Mouse (Mus musculus): ENCODE data around the gene Hk1. TPM values are rescaled to one million over a fixed set of nuclear protein-coding genes. Genes with fewer than 3 reads are reported as not detected.
A peak's percentile ranks its signal among the peaks of the same experiment; 100 is the strongest.

Gene Hk1
- polyA plus RNA-seq, 1 experiment, result 27.2 TPM

GRCm38 (mm10) chr10:62279671-62280070 lies 100.0 kb downstream of the Hk1 start:
- Histone ChIP-seq H3K4me3 (ENCODE audit: insufficient read depth, low read depth, low read length) (no peak overlapping the region), H3K4me1 (ENCODE audit: control insufficient read depth, insufficient read depth, insufficient read length, low read length) (no peaks in the 10 kb centered on the region), H3K27ac (replicated peaks; ENCODE audit: low read depth, low read length) (no peak overlapping the region)

- H3K4me1 ChIP-seq (ENCODE audit: control insufficient read depth, insufficient read depth, insufficient read length, low read length), result no peaks in the 10 kb centered on the region
- H3K4me3 ChIP-seq (ENCODE audit: insufficient read depth, low read depth, low read length), result no peak overlapping the region
- H3K27ac ChIP-seq (replicated peaks; ENCODE audit: low read depth, low read length), result no peak overlapping the region
Observed at GRCm38 (mm10) chr10:62279066-62279465, 100.6 kb downstream of the Hk1 start.

GRCm38 (mm10) chr10:62277499-62278293 lies 102.0 kb downstream of the Hk1 start:
- no peaks in the 10 kb centered on the region for H3K4me1 ChIP-seq (ENCODE audit: control insufficient read depth, insufficient read depth, insufficient read length, low read length)
- no peak overlapping the region for H3K4me3 ChIP-seq (ENCODE audit: insufficient read depth, low read depth, low read length)
- H3K27ac ChIP-seq (replicated peaks; ENCODE audit: low read depth, low read length), result no peak overlapping the region

GRCm38 (mm10) chr10:62275235-62275634 lies 104.5 kb downstream of the Hk1 start:
- H3K4me3 ChIP-seq (ENCODE audit: insufficient read depth, low read depth, low read length), result no peak overlapping the region
- H3K4me1 ChIP-seq (ENCODE audit: control insufficient read depth, insufficient read depth, insufficient read length, low read length), result no peaks in the 10 kb centered on the region
- no peak overlapping the region for H3K27ac ChIP-seq (replicated peaks; ENCODE audit: low read depth, low read length)

GRCm38 (mm10) chr10:62269278-62269677 lies 110.4 kb downstream of the Hk1 start:
- no peaks in the 10 kb centered on the region for H3K4me1 ChIP-seq (ENCODE audit: control insufficient read depth, insufficient read depth, insufficient read length, low read length)
- H3K4me3 ChIP-seq (ENCODE audit: insufficient read depth, low read depth, low read length), result no peak overlapping the region
- H3K27ac ChIP-seq (replicated peaks; ENCODE audit: low read depth, low read length), result no peak overlapping the region

- no peak overlapping the region for H3K27ac ChIP-seq (replicated peaks; ENCODE audit: low read depth, low read length)
- no peaks in the 10 kb centered on the region for H3K4me1 ChIP-seq (ENCODE audit: control insufficient read depth, insufficient read depth, insufficient read length, low read length)
- no peak overlapping the region for H3K4me3 ChIP-seq (ENCODE audit: insufficient read depth, low read depth, low read length)
Observed at GRCm38 (mm10) chr10:62264299-62264698, 115.4 kb downstream of the Hk1 start.

- H3K4me1 ChIP-seq (ENCODE audit: control insufficient read depth, insufficient read depth, insufficient read length, low read length), result no peaks in the 10 kb centered on the region
- no peak overlapping the region for H3K27ac ChIP-seq (replicated peaks; ENCODE audit: low read depth, low read length)
- no peak overlapping the region for H3K4me3 ChIP-seq (ENCODE audit: insufficient read depth, low read depth, low read length)
Observed at GRCm38 (mm10) chr10:62261115-62261886, 118.4 kb downstream of the Hk1 start.

- no peak overlapping the region for H3K27ac ChIP-seq (replicated peaks; ENCODE audit: low read depth, low read length)
- H3K4me3 ChIP-seq (ENCODE audit: insufficient read depth, low read depth, low read length), result no peak overlapping the region
- no peaks in the 10 kb centered on the region for H3K4me1 ChIP-seq (ENCODE audit: control insufficient read depth, insufficient read depth, insufficient read length, low read length)
Observed at GRCm38 (mm10) chr10:62258298-62258697, 121.4 kb downstream of the Hk1 start.

- Histone ChIP-seq H3K27ac (replicated peaks; ENCODE audit: low read depth, low read length) (no peak overlapping the region), H3K4me1 (ENCODE audit: control insufficient read depth, insufficient read depth, insufficient read length, low read length) (no peaks in the 10 kb centered on the region), H3K4me3 (ENCODE audit: insufficient read depth, low read depth, low read length) (no peak overlapping the region)
Observed at GRCm38 (mm10) chr10:62252496-62253235, 127.0 kb downstream of the Hk1 start.

GRCm38 (mm10) chr10:62252000-62252488 lies 127.7 kb downstream of the Hk1 start, which contains the start of gene Tacr2:
Gene Tacr2 (plus strand): TSS chr10:62252438.
- no peak within 1 kb of the TSS for H3K4me3 ChIP-seq (ENCODE audit: insufficient read depth, low read depth, low read length)
- no peak within 1 kb of the TSS for H3K27ac ChIP-seq (replicated peaks; ENCODE audit: low read depth, low read length)
- H3K4me1 ChIP-seq (ENCODE audit: control insufficient read depth, insufficient read depth, insufficient read length, low read length), result no peaks in the 10 kb centered on the region

- H3K27ac ChIP-seq (replicated peaks; ENCODE audit: low read depth, low read length), result no peak overlapping the region
- no peaks in the 10 kb centered on the region for H3K4me1 ChIP-seq (ENCODE audit: control insufficient read depth, insufficient read depth, insufficient read length, low read length)
- H3K4me3 ChIP-seq (ENCODE audit: insufficient read depth, low read depth, low read length), result no peak overlapping the region
Observed at GRCm38 (mm10) chr10:62247815-62248214, 131.9 kb downstream of the Hk1 start.

- no peaks in the 10 kb centered on the region for H3K4me1 ChIP-seq (ENCODE audit: control insufficient read depth, insufficient read depth, insufficient read length, low read length)
Observed at GRCm38 (mm10) chr10:62247156-62247555, 132.6 kb downstream of the Hk1 start.

GRCm38 (mm10) chr10:62244067-62244466 lies 135.6 kb downstream of the Hk1 start:
- Histone ChIP-seq H3K4me1 (ENCODE audit: control insufficient read depth, insufficient read depth, insufficient read length, low read length) (no peaks in the 10 kb centered on the region), H3K4me3 (ENCODE audit: insufficient read depth, low read depth, low read length) (no peak overlapping the region), H3K27ac (replicated peaks; ENCODE audit: low read depth, low read length) (0 out of 2 replicates have a peak overlapping the region, but pooled peaks have one; percentile 12)

More at GRCm38 (mm10) chr10:62247156-62247555, 132.6 kb downstream of the Hk1 start:
- no peak overlapping the region for H3K27ac ChIP-seq (replicated peaks; ENCODE audit: low read depth, low read length)
- no peak overlapping the region for H3K4me3 ChIP-seq (ENCODE audit: insufficient read depth, low read depth, low read length)

- Histone ChIP-seq H3K27ac (replicated peaks; ENCODE audit: low read depth, low read length) (no peak overlapping the region), H3K4me1 (ENCODE audit: control insufficient read depth, insufficient read depth, insufficient read length, low read length) (no peaks in the 10 kb centered on the region)
Observed at GRCm38 (mm10) chr10:62242896-62243295, 136.8 kb downstream of the Hk1 start.

GRCm38 (mm10) chr10:62242358-62242757 lies 137.3 kb downstream of the Hk1 start:
- Histone ChIP-seq H3K4me1 (ENCODE audit: control insufficient read depth, insufficient read depth, insufficient read length, low read length) (no peaks in the 10 kb centered on the region), H3K27ac (replicated peaks; ENCODE audit: low read depth, low read length) (no peak overlapping the region), H3K4me3 (ENCODE audit: insufficient read depth, low read depth, low read length) (no peak overlapping the region)

More at GRCm38 (mm10) chr10:62242896-62243295, 136.8 kb downstream of the Hk1 start:
- H3K4me3 ChIP-seq (ENCODE audit: insufficient read depth, low read depth, low read length), result no peak overlapping the region

All from brown adipose tissue, adult 24 weeks (tissue).